Mouse (Mus musculus) megakaryocyte, embryonic 14.5 days (primary cell): Measurements from ENCODE around the gene Ubr7.

Experiments used
- FLI1 ChIP-seq: IDR thresholded peaks from 2 replicates; pipeline ENCODE4 v1.6.1; 2012; ENCODE audit warnings: low read length, inconsistent platforms, mixed read lengths
- GATA1 ChIP-seq: IDR thresholded peaks from 3 replicates; pipeline ENCODE4 v1.6.1; 2012; ENCODE audit warnings: mixed read lengths, low read length, inconsistent platforms, borderline replicate concordance

- no peak for TF ChIP-seq GATA1
- TF ChIP-seq FLI1, result no peak
Measured at GRCm38 (mm10) chr12:102763696-102764095, 5.9 kb downstream of the Ubr7 start.
